Mouse (Mus musculus) bone marrow macrophage, adult 2 months (primary cell): ENCODE results near the gene Arhgap11a. TPM values are rescaled to one million over a fixed set of nuclear protein-coding genes. Genes with fewer than 3 reads are reported as not detected.
A peak's percentile ranks its signal among the peaks of the same experiment; 100 is the strongest.

Source experiments
- H3K27ac ChIP-seq: 2 replicates; pipeline ENCODE4 v1.5.1; 2012; ENCODE audit warnings: low read depth, low read length; ENCODE audit not compliant: insufficient read depth
- H3K4me1 ChIP-seq: 2 replicates; pipeline ENCODE4 v1.6.1; 2012; ENCODE audit warnings: low read length; ENCODE audit not compliant: control insufficient read depth, insufficient read depth
- H3K4me3 ChIP-seq: 2 replicates; pipeline ENCODE4 v1.5.1; 2012; ENCODE audit warnings: mild to moderate bottlenecking, low read length, moderate library complexity; ENCODE audit not compliant: insufficient read depth
- CTCF ChIP-seq: IDR thresholded peaks from 2 replicates; pipeline ENCODE4 v1.5.1; 2012; ENCODE audit warnings: low read depth, mild to moderate bottlenecking, low read length, moderate library complexity
- POLR2A ChIP-seq: IDR thresholded peaks from 2 replicates; pipeline ENCODE4 v1.6.1; 2012; ENCODE audit warnings: mild to moderate bottlenecking, low read depth, low read length, borderline replicate concordance
- polyA plus RNA-seq: library from polyadenylated mRNA; stranded (reverse); fragments of >200 nt; gene quantifications from 2 replicates; pipeline ENCODE4 v1.2.4, GENCODE M21; 2012; ENCODE audit not compliant: missing spikeins, insufficient read depth, insufficient read length

Gene Arhgap11a
- polyA plus RNA-seq: 36.9 and 37.5 TPM in 2 replicates

GRCm38 (mm10) chr2:113848245-113849121, at the start of gene Arhgap11a:
TSS of gene Arhgap11a (minus strand) at chr2:113848661.
- no peak for TF ChIP-seq POLR2A
- TF ChIP-seq CTCF: no peak
- peak within 1 kb of the TSS; percentile 74 for H3K4me3 ChIP-seq
- H3K4me1 ChIP-seq: peaks cover 11% of the 10 kb centered on the region
- H3K27ac ChIP-seq: peak within 1 kb of the TSS; percentile 96

GRCm38 (mm10) chr2:113893385-113894122, 45.1 kb upstream of the Arhgap11a start:
- no peaks in the 10 kb centered on the region for H3K4me1 ChIP-seq
- H3K4me3 ChIP-seq: no peak overlapping the region
- H3K27ac ChIP-seq: no peak overlapping the region
- TF ChIP-seq POLR2A (no peak), CTCF (no peak)

GRCm38 (mm10) chr2:113887166-113887565, 38.7 kb upstream of the Arhgap11a start:
- Histone ChIP-seq H3K27ac (no peak overlapping the region), H3K4me3 (no peak overlapping the region), H3K4me1 (no peaks in the 10 kb centered on the region)
- TF ChIP-seq POLR2A (no peak), CTCF (no peak)

- H3K4me3 ChIP-seq: no peak overlapping the region
- no peak overlapping the region for H3K27ac ChIP-seq
- H3K4me1 ChIP-seq: no peaks in the 10 kb centered on the region
- TF ChIP-seq POLR2A (no peak), CTCF (no peak)
Measured at GRCm38 (mm10) chr2:113886061-113886460, 37.6 kb upstream of the Arhgap11a start.

GRCm38 (mm10) chr2:113870115-113870514, 21.7 kb upstream of the Arhgap11a start:
- Histone ChIP-seq H3K27ac (no peak overlapping the region), H3K4me3 (no peak overlapping the region), H3K4me1 (no peaks in the 10 kb centered on the region)
- no peak for TF ChIP-seq POLR2A
- no peak for TF ChIP-seq CTCF

- H3K27ac ChIP-seq: no peak overlapping the region
- no peak for TF ChIP-seq POLR2A
- TF ChIP-seq CTCF: no peak
- no peak overlapping the region for H3K4me3 ChIP-seq
- no peaks in the 10 kb centered on the region for H3K4me1 ChIP-seq
Measured at GRCm38 (mm10) chr2:113868404-113868803, 19.9 kb upstream of the Arhgap11a start.

GRCm38 (mm10) chr2:113866155-113866554, 17.7 kb upstream of the Arhgap11a start:
- no peaks in the 10 kb centered on the region for H3K4me1 ChIP-seq
- TF ChIP-seq CTCF: no peak
- TF ChIP-seq POLR2A: no peak
- no peak overlapping the region for H3K4me3 ChIP-seq
- H3K27ac ChIP-seq: no peak overlapping the region

- Histone ChIP-seq H3K4me1 (peaks cover 11% of the 10 kb centered on the region), H3K27ac (peak overlapping the region; percentile 32; the same call in 1 of the 2 replicates), H3K4me3 (peak overlapping the region; percentile 74)
- TF ChIP-seq POLR2A (no peak), CTCF (no peak)
Measured at GRCm38 (mm10) chr2:113849141-113849540, 680 bp upstream of the Arhgap11a start.

- Histone ChIP-seq H3K4me3 (peak overlapping the region; percentile 74), H3K27ac (peak overlapping the region; percentile 96), H3K4me1 (peaks cover 11% of the 10 kb centered on the region)
- TF ChIP-seq CTCF (no peak), POLR2A (no peak)
Measured at GRCm38 (mm10) chr2:113847678-113848244, 700 bp downstream of the Arhgap11a start.
